17 mouse cellular contexts compared by ENCODE assay signal in genomic region chr2:77454341-77454937, GRCm38 (mm10).
DNase-seq lines count a peak whose midpoint lies in the region; ATAC-seq lines count a peak whose summit lies in the region.
"Had no signal": no experiment of that assay in that cellular context is flagged by ENCODE, and none has a peak within 500 bp of the region (broad histone marks: within the 10 kb centered on the region; RNA-seq: fewer than 3 reads in every experiment).

No protein-coding gene starts in this region.

- H3K9me3 ChIP-seq in heart, embryonic 10.5 days = no peaks in the 10 kb centered on the region
- H3K9me3 ChIP-seq in heart, embryonic 14.5 days (ENCODE audit: control insufficient read depth, low read length) = no peaks in the 10 kb centered on the region
- no peaks in the 10 kb centered on the region for H3K9me3 ChIP-seq in kidney, embryonic 15.5 days (replicated peaks)
- H3K9me3 ChIP-seq in hindbrain, embryonic 14.5 days (ENCODE audit: control insufficient read depth, low read length) = no peaks in the 10 kb centered on the region

- no peak overlapping the region for H3K9ac ChIP-seq in heart, embryonic 14.5 days (ENCODE audit: low read length)
- H3K9ac ChIP-seq in kidney, embryonic 15.5 days = no peak overlapping the region
- no peak overlapping the region for H3K9ac ChIP-seq in hindbrain, embryonic 14.5 days
- H3K9ac ChIP-seq: forebrain, postnatal 0 days; liver, embryonic 14.5 days had no signal

- ATAC-seq in granulocyte monocyte progenitor cell, adult 5-6 weeks (replicated peaks; ENCODE audit: poor library complexity, severe bottlenecking) = peak; percentile 73
- ATAC-seq in heart, embryonic 14.5 days (ENCODE audit: insufficient number of reproducible peaks, insufficient read depth, low FRiP score, low read depth) = no peak
- ATAC-seq in kidney, embryonic 15.5 days (replicated peaks; ENCODE audit: low FRiP score) = no peak
- ATAC-seq in hindbrain, embryonic 14.5 days (ENCODE audit: low FRiP score) = no peak
- no peak for ATAC-seq in activated CD4-positive, CD25-positive, alpha-beta regulatory T cell, adult 4 months
- ATAC-seq: forebrain, postnatal 0 days; inflammation-experienced regulatory T-cells, adult 6 months had no signal

- peaks cover 11% of the 10 kb centered on the region for H3K4me1 ChIP-seq in heart, embryonic 10.5 days
- peaks cover 5 to 17% of the 10 kb centered on the region in 2 experiments; a peak in 3 of 4 replicates for H3K4me1 ChIP-seq in heart, embryonic 14.5 days (ENCODE audit: control insufficient read depth in 2 of 2, insufficient read depth in 2 of 2, low read length in 2 of 2)
- peaks cover 10% of the 10 kb centered on the region; the same call in 1 of the 2 replicates for H3K4me1 ChIP-seq in kidney, embryonic 15.5 days
- no peaks in the 10 kb centered on the region for H3K4me1 ChIP-seq in hindbrain, embryonic 14.5 days (replicated peaks; ENCODE audit: control insufficient read depth, insufficient read depth, low read length)

- no peak overlapping the region; the same call in 1 of the 2 replicates for H3K4me3 ChIP-seq in heart, embryonic 10.5 days
- H3K4me3 ChIP-seq in heart, embryonic 14.5 days (ENCODE audit: control insufficient read depth in 1 of 2, insufficient read depth in 1 of 2, low read depth in 1 of 2, low read length in 2 of 2) = no peak overlapping the region
- H3K4me3 ChIP-seq in kidney, embryonic 15.5 days (replicated peaks) = no peak overlapping the region
- no peak overlapping the region for H3K4me3 ChIP-seq in hindbrain, embryonic 14.5 days (replicated peaks; ENCODE audit: low read length)
- H3K4me3 ChIP-seq: myocyte had no signal

- H3K4me2 ChIP-seq in heart, embryonic 14.5 days (ENCODE audit: low read length) = peak overlapping the region; percentile 39
- H3K4me2 ChIP-seq in kidney, embryonic 15.5 days = no peak overlapping the region
- no peak overlapping the region for H3K4me2 ChIP-seq in hindbrain, embryonic 14.5 days (replicated peaks)

- H3K36me3 ChIP-seq in heart, embryonic 10.5 days = no peaks in the 10 kb centered on the region
- no peaks in the 10 kb centered on the region for H3K36me3 ChIP-seq in heart, embryonic 14.5 days (ENCODE audit: control insufficient read depth, insufficient read depth, low read length)
- H3K36me3 ChIP-seq in kidney, embryonic 15.5 days = no peaks in the 10 kb centered on the region
- H3K36me3 ChIP-seq in hindbrain, embryonic 14.5 days (replicated peaks; ENCODE audit: control insufficient read depth, insufficient read depth) = no peaks in the 10 kb centered on the region

- peak; percentile 93 for DNase-seq in heart, adult 11 months
- no peak for DNase-seq in heart, embryonic 10.5 days (ENCODE audit: low spot score)
- DNase-seq in lung, postnatal 14 days = peak; percentile 32
- no peak for DNase-seq in hindbrain, embryonic 14.5 days (ENCODE audit: low spot score)
- DNase-seq: cerebellum, postnatal 14 days; forebrain, postnatal 0 days; kidney, adult 9 months; left cerebral cortex, postnatal 4 days; spleen, adult 18-20 months; thymus, postnatal 25 days had no signal

- no peaks in the 10 kb centered on the region for H3K27me3 ChIP-seq in heart, embryonic 10.5 days (ENCODE audit: insufficient read depth, poor library complexity, severe bottlenecking)
- H3K27me3 ChIP-seq in heart, embryonic 14.5 days (ENCODE audit: control insufficient read depth, insufficient read depth, low read length) = no peaks in the 10 kb centered on the region
- H3K27me3 ChIP-seq in kidney, embryonic 15.5 days = no peaks in the 10 kb centered on the region
- no peaks in the 10 kb centered on the region for H3K27me3 ChIP-seq in hindbrain, embryonic 14.5 days (ENCODE audit: control insufficient read depth, insufficient read depth, low read length)

- 30% methylated on average over 7 of the region's 7 CpGs for WGBS in heart, embryonic 10.5 days
- WGBS in heart, embryonic 14.5 days = 35% methylated on average over 7 of the region's 7 CpGs
- 53% methylated on average over 7 of the region's 7 CpGs for WGBS in kidney, embryonic 15.5 days
- 84% methylated on average over 7 of the region's 7 CpGs for WGBS in hindbrain, embryonic 14.5 days

- no peak overlapping the region for H3K27ac ChIP-seq in heart, embryonic 10.5 days
- H3K27ac ChIP-seq in heart, embryonic 14.5 days (replicated peaks in 1 of 2; ENCODE audit: control insufficient read depth in 1 of 2, insufficient read depth in 1 of 2, low read depth in 2 of 2, low read length in 2 of 2) = no peak overlapping the region
- H3K27ac ChIP-seq in kidney, embryonic 15.5 days = no peak overlapping the region
- no peak overlapping the region for H3K27ac ChIP-seq in hindbrain, embryonic 14.5 days
- H3K27ac ChIP-seq: liver, embryonic 14.5 days had no signal

Comparison
In these comparisons a context has a peak if more than half of its experiments do, and no peak if none do; other contexts are left out.
1. DNase-seq: peak in heart, adult 11 months (single experiment) and lung, postnatal 14 days (single experiment); none in heart, embryonic 10.5 days (single experiment) and hindbrain, embryonic 14.5 days (single experiment).